Mouse (Mus musculus) forebrain, embryonic 15.5 days (tissue): ENCODE results near the gene Arhgef15. TPM values are rescaled to one million over a fixed set of nuclear protein-coding genes. Genes with fewer than 3 reads are reported as not detected.
A peak's percentile ranks its signal among the peaks of the same experiment; 100 is the strongest.

ENCODE experiments used
- ATAC-seq: fragments of 200-750 bp; cut with Nextera tagmentation; replicated peaks from 2 replicates; pipeline ENCODE4 v1.8.0; 2017; ENCODE audit warnings: mild to moderate bottlenecking, moderate TSS enrichment, moderate library complexity
- H3K27ac ChIP-seq: fragments of 300-500 bp; sonication (generic); replicated peaks from 2 replicates; pipeline ENCODE4 v1.5.1; 2015; ENCODE audit warnings: mild to moderate bottlenecking, inconsistent platforms
- H3K27me3 ChIP-seq: fragments of 300-500 bp; sonication (generic); 2 replicates; pipeline ENCODE4 v1.6.1; 2015; ENCODE audit warnings: inconsistent platforms
- H3K36me3 ChIP-seq: fragments of 300-500 bp; sonication (generic); 2 replicates; pipeline ENCODE4 v1.6.1; 2015; ENCODE audit warnings: mild to moderate bottlenecking, inconsistent platforms
- H3K4me1 ChIP-seq: fragments of 300-500 bp; sonication (generic); 2 replicates; pipeline ENCODE4 v1.6.1; 2015; ENCODE audit warnings: inconsistent platforms
- H3K4me2 ChIP-seq: fragments of 300-500 bp; sonication (generic); replicated peaks from 2 replicates; pipeline ENCODE4 v1.6.1; 2015; ENCODE audit warnings: mild to moderate bottlenecking, inconsistent platforms
- H3K4me3 ChIP-seq: fragments of 300-500 bp; sonication (generic); 2 replicates; pipeline ENCODE4 v1.5.1; 2015; ENCODE audit warnings: mild to moderate bottlenecking, inconsistent platforms
- H3K9ac ChIP-seq: fragments of 300-500 bp; sonication (generic); replicated peaks from 2 replicates; pipeline ENCODE4 v1.6.1; 2015; ENCODE audit warnings: mild to moderate bottlenecking, inconsistent platforms
- H3K9me3 ChIP-seq: fragments of 300-500 bp; sonication (generic); 2 replicates; pipeline ENCODE4 v1.6.1; 2016; ENCODE audit warnings: inconsistent platforms
- WGBS: fragments of 180-500 bp; shearing (Covaris S2); methylation state at CpG from one replicate; pipeline ENCODE4 v1.1.7; 2015; ENCODE audit warnings: mixed read lengths; 5-methylcytosine and 5-hydroxymethylcytosine counted together
- microRNA-seq: library from miRNA; unstranded; fragments of <30 nt; microRNA quantifications from one replicate; pipeline ENCODE4, GENCODE M21; 2016
- polyA plus RNA-seq: library from polyadenylated mRNA; unstranded; fragments of >200 nt; fragmentation: Nextera tagmentation; extraction: Ambion mirVana; gene quantifications from 2 replicates; pipeline ENCODE4 v1.2.1, GENCODE M21; 2015

Gene Arhgef15
- polyA plus RNA-seq, 1 experiment from 2014 or later, result 8.2 TPM

GRCm38 (mm10) chr11:68898790-68899189 is 58.5 kb downstream of the Arhgef15 start:
- Histone ChIP-seq H3K27ac (no peak overlapping the region), H3K4me1 (peaks cover 11% of the 10 kb centered on the region), H3K4me3 (no peak overlapping the region), H3K9ac (no peak overlapping the region), H3K36me3 (peaks cover 14% of the 10 kb centered on the region), H3K27me3 (no peaks in the 10 kb centered on the region; the same call in 1 of the 2 replicates), H3K9me3 (no peaks in the 10 kb centered on the region), H3K4me2 (no peak overlapping the region)
- whole genome bisulfite sequencing, result 90% methylated on average over 6 of the region's 6 CpGs
- no peak for ATAC-seq

GRCm38 (mm10) chr11:68897838-68898237 is 59.4 kb downstream of the Arhgef15 start:
- Histone ChIP-seq H3K9ac (no peak overlapping the region), H3K27ac (no peak overlapping the region), H3K9me3 (no peaks in the 10 kb centered on the region), H3K4me2 (no peak overlapping the region), H3K4me3 (no peak overlapping the region), H3K4me1 (peaks cover 6% of the 10 kb centered on the region), H3K36me3 (peaks cover 5% of the 10 kb centered on the region; the same call in 1 of the 2 replicates), H3K27me3 (no peaks in the 10 kb centered on the region; the same call in 1 of the 2 replicates)
- no peak for ATAC-seq
- 77% methylated on average over 6 of the region's 6 CpGs for WGBS

- WGBS, result 54% methylated on average over 4 of the region's 4 CpGs
- Histone ChIP-seq H3K9me3 (no peaks in the 10 kb centered on the region), H3K4me3 (no peak overlapping the region), H3K4me1 (no peaks in the 10 kb centered on the region), H3K27ac (no peak overlapping the region), H3K27me3 (no peaks in the 10 kb centered on the region; the same call in 1 of the 2 replicates), H3K4me2 (no peak overlapping the region), H3K36me3 (no peaks in the 10 kb centered on the region), H3K9ac (no peak overlapping the region)
- ATAC-seq, result no peak
Measured at GRCm38 (mm10) chr11:68897120-68897519, 60.2 kb downstream of the Arhgef15 start.

- no peaks in the 10 kb centered on the region for H3K9me3 ChIP-seq
- H3K36me3 ChIP-seq, result no peaks in the 10 kb centered on the region
- no peaks in the 10 kb centered on the region; the same call in 1 of the 2 replicates for H3K27me3 ChIP-seq
- H3K9ac ChIP-seq, result no peak overlapping the region
- no peak overlapping the region for H3K4me2 ChIP-seq
- H3K27ac ChIP-seq, result no peak overlapping the region
- H3K4me3 ChIP-seq, result no peak overlapping the region
- 95% methylated on average over 5 of the region's 5 CpGs for WGBS
- H3K4me1 ChIP-seq, result no peaks in the 10 kb centered on the region
- ATAC-seq, result no peak
Measured at GRCm38 (mm10) chr11:68896247-68896646, 61.0 kb downstream of the Arhgef15 start.

GRCm38 (mm10) chr11:68893911-68894464 is 63.3 kb downstream of the Arhgef15 start:
- no peaks in the 10 kb centered on the region for H3K27me3 ChIP-seq
- no peak for ATAC-seq
- no peak overlapping the region for H3K9ac ChIP-seq
- H3K4me1 ChIP-seq, result no peaks in the 10 kb centered on the region
- 75% methylated on average over 12 of the region's 12 CpGs for WGBS
- no peak overlapping the region for H3K4me2 ChIP-seq
- no peaks in the 10 kb centered on the region for H3K36me3 ChIP-seq
- H3K27ac ChIP-seq, result no peak overlapping the region
- no peak overlapping the region for H3K4me3 ChIP-seq
- H3K9me3 ChIP-seq, result no peaks in the 10 kb centered on the region

Small RNA genes within 50 kb of the gene (microRNA-seq; reads per million reads assigned to microRNA genes)
- 3.7 reads per million, percentile 12 among the genes with 10 or more reads in this experiment for gene Mir3062

Other genes with a start within 250 kb of the Arhgef15 start
- gene Ndel1, start 85.6 kb downstream of the Arhgef15 start, polyA plus RNA-seq, result 86.4 and 92.3 TPM in 2 replicates
- 0.06 TPM in 1 of 2 replicates, not detected in the other for gene Rnf222, start 68.9 kb downstream of the Arhgef15 start, polyA plus RNA-seq
- gene Rpl26, start 55.9 kb downstream of the Arhgef15 start, polyA plus RNA-seq, result 638 and 670 TPM in 2 replicates
- 0.31 and 0.32 TPM in 2 replicates for gene Odf4, start 30.4 kb downstream of the Arhgef15 start, polyA plus RNA-seq
- gene Slc25a35, start 10.7 kb upstream of the Arhgef15 start, polyA plus RNA-seq, result 1.5 and 1.7 TPM in 2 replicates
- gene Rangrf, start 17.7 kb upstream of the Arhgef15 start, polyA plus RNA-seq, result 37.0 and 39.3 TPM in 2 replicates
- gene Pfas, start 51.0 kb upstream of the Arhgef15 start, polyA plus RNA-seq, result 22.5 and 26.3 TPM in 2 replicates
- gene Ctc1, start 58.4 kb upstream of the Arhgef15 start, polyA plus RNA-seq, result 65.9 and 67.8 TPM in 2 replicates
- gene Aurkb, start 88.2 kb upstream of the Arhgef15 start, polyA plus RNA-seq, result 68.3 and 81.8 TPM in 2 replicates
- gene Borcs6, start 102.2 kb upstream of the Arhgef15 start, polyA plus RNA-seq, result 12.8 and 15.4 TPM in 2 replicates
- 47.6 and 50.5 TPM in 2 replicates for gene Tmem107, start 113.3 kb upstream of the Arhgef15 start, polyA plus RNA-seq
- gene Vamp2, start 131.0 kb upstream of the Arhgef15 start, polyA plus RNA-seq, result 179 and 188 TPM in 2 replicates
- gene Per1, start 137.7 kb upstream of the Arhgef15 start, polyA plus RNA-seq, result 7.6 and 8.2 TPM in 2 replicates
- gene Hes7, start 162.9 kb upstream of the Arhgef15 start, polyA plus RNA-seq, result 0.42 and 0.46 TPM in 2 replicates
- 0.31 and 0.38 TPM in 2 replicates for gene 9130213A22Rik, start 165.1 kb upstream of the Arhgef15 start, polyA plus RNA-seq
- gene Aloxe3, start 168.4 kb upstream of the Arhgef15 start, polyA plus RNA-seq, result 2.2 and 3.6 TPM in 2 replicates
- not detected in 2 replicates for gene Alox12b, start 199.5 kb upstream of the Arhgef15 start, polyA plus RNA-seq
- 0.05 TPM in 1 of 2 replicates, not detected in the other for gene Alox8, start 240.4 kb upstream of the Arhgef15 start, polyA plus RNA-seq